Mouse (Mus musculus) olfactory bulb, adult 2 months (tissue): ENCODE measurements around the gene Plcb4. TPM values are rescaled to one million over a fixed set of nuclear protein-coding genes. Genes with fewer than 3 reads are reported as not detected.
A peak's percentile ranks its signal among the peaks of the same experiment; 100 is the strongest.
"Not testable (repeated sequence)": the region's sequence is repeated elsewhere in the genome, so short reads cannot be mapped to it uniquely, and the experiment has no call there.

Experiments used
- H3K27ac ChIP-seq: fragments of 200-500 bp; 2 replicates; pipeline ENCODE4 v1.5.1; 2012; ENCODE audit warnings: low read depth, low read length; ENCODE audit not compliant: insufficient read depth
- H3K4me1 ChIP-seq: fragments of 200-500 bp; 2 replicates; pipeline ENCODE4 v1.6.1; 2012; ENCODE audit warnings: low read length; ENCODE audit not compliant: control insufficient read depth, insufficient read depth
- H3K4me3 ChIP-seq: fragments of 200-500 bp; 2 replicates; pipeline ENCODE4 v1.5.1; 2012; ENCODE audit warnings: mild to moderate bottlenecking, low read depth, low read length, moderate library complexity; ENCODE audit not compliant: insufficient read depth
- CTCF ChIP-seq: fragments of 200-500 bp; IDR thresholded peaks from 2 replicates; pipeline ENCODE4 v1.5.1; 2012; ENCODE audit warnings: low read depth, mild to moderate bottlenecking, low read length, moderate library complexity; ENCODE audit not compliant: insufficient read depth
- POLR2A ChIP-seq: fragments of 200-500 bp; IDR thresholded peaks from 2 replicates; pipeline ENCODE4 v1.6.1; 2012; ENCODE audit warnings: mild to moderate bottlenecking, low read depth, low read length, moderate library complexity; ENCODE audit not compliant: insufficient read depth
- WGBS: fragments of 180-500 bp; shearing (Covaris S2); methylation state at CpG from one replicate; pipeline ENCODE4 v1.1.7; 2018; 5-methylcytosine and 5-hydroxymethylcytosine counted together
- polyA plus RNA-seq: library from polyadenylated mRNA; stranded (reverse); fragments of >200 nt; gene quantifications from 2 replicates; pipeline ENCODE4 v1.2.4, GENCODE M21; 2012; ENCODE audit warnings: low replicate concordance; ENCODE audit not compliant: missing spikeins, insufficient read depth, insufficient read length

Gene Plcb4
- polyA plus RNA-seq, 1 experiment: not detected

GRCm38 (mm10) chr2:135963089-135963488 lies 304.3 kb downstream of the Plcb4 start:
- TF ChIP-seq POLR2A (no peak), CTCF (no peak)
- Histone ChIP-seq H3K27ac (no peak overlapping the region), H3K4me3 (no peak overlapping the region), H3K4me1 (peaks cover 2% of the 10 kb centered on the region; the same call in 1 of the 2 replicates)
- 81% methylated on average over 14 of the region's 14 CpGs for whole genome bisulfite sequencing

GRCm38 (mm10) chr2:135966871-135967557 lies 308.2 kb downstream of the Plcb4 start:
- 55% methylated on average over 16 of the region's 16 CpGs for WGBS
- no peak overlapping the region for H3K27ac ChIP-seq
- H3K4me3 ChIP-seq: no peak overlapping the region
- peaks cover 5% of the 10 kb centered on the region; the same call in 1 of the 2 replicates for H3K4me1 ChIP-seq
- TF ChIP-seq POLR2A (no peak), CTCF (peak; percentile 27; the same call in 1 of the 2 replicates)

- WGBS: 29% methylated on average over 12 of the region's 12 CpGs
- no peak overlapping the region for H3K27ac ChIP-seq
Measured at GRCm38 (mm10) chr2:135968159-135968558, 309.3 kb downstream of the Plcb4 start.

GRCm38 (mm10) chr2:135970902-135971301 lies 312.1 kb downstream of the Plcb4 start:
- peaks cover 5% of the 10 kb centered on the region; the same call in 1 of the 2 replicates for H3K4me1 ChIP-seq
- TF ChIP-seq POLR2A (no peak), CTCF (no peak)
- WGBS: 74% methylated on average over 4 of the region's 4 CpGs
- H3K4me3 ChIP-seq: no peak overlapping the region
- H3K27ac ChIP-seq: no peak overlapping the region

More at GRCm38 (mm10) chr2:135968159-135968558, 309.3 kb downstream of the Plcb4 start:
- H3K4me3 ChIP-seq: no peak overlapping the region
- no peak for TF ChIP-seq POLR2A
- TF ChIP-seq CTCF: no peak
- peaks cover 5% of the 10 kb centered on the region; the same call in 1 of the 2 replicates for H3K4me1 ChIP-seq

GRCm38 (mm10) chr2:135975978-135976377 lies 317.2 kb downstream of the Plcb4 start:
- WGBS: 74% methylated on average over 9 of the region's 9 CpGs
- Histone ChIP-seq H3K4me1 (no peaks in the 10 kb centered on the region), H3K27ac (no peak overlapping the region), H3K4me3 (no peak overlapping the region)
- TF ChIP-seq CTCF (no peak), POLR2A (no peak)

- TF ChIP-seq POLR2A: no peak
- TF ChIP-seq CTCF: no peak
- no peaks in the 10 kb centered on the region for H3K4me1 ChIP-seq
- no peak overlapping the region for H3K27ac ChIP-seq
- no peak overlapping the region for H3K4me3 ChIP-seq
- 84% methylated on average over 5 of the region's 5 CpGs for WGBS
Measured at GRCm38 (mm10) chr2:135978790-135979189, 320.0 kb downstream of the Plcb4 start.

- Histone ChIP-seq H3K4me1 (no peaks in the 10 kb centered on the region), H3K27ac (no peak overlapping the region), H3K4me3 (no peak overlapping the region)
- TF ChIP-seq POLR2A: no peak
- no peak for TF ChIP-seq CTCF
- 84% methylated on average over 1 of the region's 1 CpGs for WGBS
Measured at GRCm38 (mm10) chr2:135980428-135980827, 321.6 kb downstream of the Plcb4 start.

GRCm38 (mm10) chr2:135983972-135984371 lies 325.2 kb downstream of the Plcb4 start:
- Histone ChIP-seq H3K4me1 (no peaks in the 10 kb centered on the region), H3K4me3 (no peak overlapping the region), H3K27ac (no peak overlapping the region)
- 70% methylated on average over 4 of the region's 4 CpGs for WGBS
- no peak for TF ChIP-seq POLR2A
- TF ChIP-seq CTCF: no peak

GRCm38 (mm10) chr2:135985536-135986265 lies 326.9 kb downstream of the Plcb4 start:
- WGBS: 90% methylated on average over 15 of the region's 15 CpGs
- TF ChIP-seq CTCF (peak; percentile 24; the same call in 1 of the 2 replicates), POLR2A (no peak)
- H3K4me3 ChIP-seq: no peak overlapping the region

GRCm38 (mm10) chr2:135988475-135988874 lies 329.7 kb downstream of the Plcb4 start:
- H3K27ac ChIP-seq, H3K4me1 ChIP-seq: not testable (repeated sequence)

More at GRCm38 (mm10) chr2:135985536-135986265, 326.9 kb downstream of the Plcb4 start:
- no peaks in the 10 kb centered on the region for H3K4me1 ChIP-seq
- no peak overlapping the region for H3K27ac ChIP-seq

GRCm38 (mm10) chr2:135990686-135991085 lies 331.9 kb downstream of the Plcb4 start:
- not testable (repeated sequence) for H3K27ac ChIP-seq, H3K4me3 ChIP-seq, H3K4me1 ChIP-seq
- 85% methylated on average over 10 of the region's 10 CpGs for WGBS

More at GRCm38 (mm10) chr2:135988475-135988874, 329.7 kb downstream of the Plcb4 start:
- H3K4me3 ChIP-seq: not testable (repeated sequence)
